Mouse (Mus musculus) liver, embryonic 11.5 days (tissue): ENCODE results near the gene Smim24. TPM values are rescaled to one million over a fixed set of nuclear protein-coding genes. Genes with fewer than 3 reads are reported as not detected.

Source experiments
- ATAC-seq: fragments of 200-750 bp; cut with Nextera tagmentation; replicated peaks from 2 replicates; pipeline ENCODE4 v1.8.0; 2017; ENCODE audit warnings: moderate number of reproducible peaks, mild to moderate bottlenecking, moderate TSS enrichment, moderate library complexity; ENCODE audit not compliant: low FRiP score
- DNase-seq: peaks from one replicate; pipeline ENCODE4 v3.0.0-alpha.2; 2017; ENCODE audit warnings: low spot score
- H3K27ac ChIP-seq: fragments of 300-500 bp; sonication (generic); 2 replicates; pipeline ENCODE4 v1.5.1; 2014; ENCODE audit warnings: mild to moderate bottlenecking, low read depth, low read length, control low read depth
- H3K27me3 ChIP-seq: fragments of 300-500 bp; sonication (generic); replicated peaks from 2 replicates; pipeline ENCODE4 v1.6.1; 2014; ENCODE audit warnings: low read length, mixed read lengths; ENCODE audit not compliant: control insufficient read depth, insufficient read depth
- H3K36me3 ChIP-seq: fragments of 300-500 bp; sonication (generic); 2 replicates; pipeline ENCODE4 v1.6.1; 2014; ENCODE audit warnings: mild to moderate bottlenecking, low read length, moderate library complexity, mixed read lengths; ENCODE audit not compliant: control insufficient read depth, insufficient read depth
- H3K4me1 ChIP-seq: fragments of 300-500 bp; sonication (generic); replicated peaks from 2 replicates; pipeline ENCODE4 v1.6.1; 2014; ENCODE audit warnings: low read length, mixed read lengths; ENCODE audit not compliant: control insufficient read depth, insufficient read depth
- H3K4me2 ChIP-seq: fragments of 300-500 bp; sonication (generic); 2 replicates; pipeline ENCODE4 v1.6.1; 2014; ENCODE audit warnings: mild to moderate bottlenecking, control low read depth, moderate library complexity
- H3K4me3 ChIP-seq: fragments of 300-500 bp; sonication (generic); 2 replicates; pipeline ENCODE4 v1.5.1; 2014; ENCODE audit warnings: low read depth, low read length, control low read depth
- H3K9ac ChIP-seq: fragments of 300-500 bp; sonication (generic); 2 replicates; pipeline ENCODE4 v1.6.1; 2014; ENCODE audit warnings: low read depth, low read length, control low read depth
- H3K9me3 ChIP-seq: fragments of 300-500 bp; sonication (generic); 2 replicates; pipeline ENCODE4 v1.6.1; 2016; ENCODE audit warnings: low read length, inconsistent platforms, mixed read lengths; ENCODE audit not compliant: control insufficient read depth
- WGBS: fragments of 180-500 bp; shearing (Covaris S2); extraction: QIAGEN DNeasy Blood & Tissue Kit; methylation state at CpG from one replicate; pipeline ENCODE4 v1.1.7; 2014; 5-methylcytosine and 5-hydroxymethylcytosine counted together
- polyA plus RNA-seq: library from polyadenylated mRNA; unstranded; fragments of >200 nt; fragmentation: Nextera tagmentation; extraction: Ambion mirVana; gene quantifications from 2 replicates; pipeline ENCODE4 v1.2.1, GENCODE M21; 2014

Gene Smim24
- polyA plus RNA-seq, 1 experiment from 2014 or later, result 4.5 TPM

DNA sequence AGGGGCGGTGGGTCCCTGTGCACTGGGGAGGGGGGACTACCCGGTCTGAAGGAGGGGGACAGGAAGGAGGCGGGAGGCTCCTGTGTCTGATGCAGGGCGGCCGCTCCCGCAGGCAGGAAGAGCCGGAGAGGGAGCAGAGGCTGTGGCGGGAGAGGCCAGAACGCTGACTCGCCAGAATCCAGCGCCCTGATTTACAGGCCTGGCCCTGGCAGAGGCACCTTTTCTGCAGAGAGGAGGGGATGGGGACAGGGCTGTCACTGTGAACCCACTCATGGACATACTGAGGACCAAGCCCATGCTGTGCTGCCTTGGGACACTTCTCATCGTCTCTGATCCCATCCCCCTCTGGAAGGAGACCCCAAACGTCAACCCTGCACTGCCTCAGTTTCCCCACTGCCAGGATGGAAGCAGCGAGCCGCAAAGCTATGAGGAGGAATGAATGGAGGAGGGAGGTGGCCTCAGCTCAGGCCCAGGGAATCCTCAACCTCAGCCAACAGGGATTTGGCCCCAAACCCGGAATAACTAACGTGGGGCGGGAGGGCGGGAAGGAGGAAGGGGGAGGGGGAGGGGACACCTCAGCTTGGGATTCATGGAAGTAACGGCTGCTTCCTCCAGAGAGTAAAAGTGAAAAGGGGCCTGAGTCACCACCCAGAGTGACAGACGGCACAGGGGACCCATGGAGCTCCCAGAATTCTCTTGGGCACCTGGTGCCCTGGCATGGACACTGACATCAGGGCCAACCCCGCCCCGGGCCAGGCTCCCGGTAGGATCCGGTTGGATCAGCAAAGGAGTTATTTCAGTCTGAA is 31.6 kb downstream of the Smim24 start:
- H3K4me2 ChIP-seq, result peak overlapping the region; percentile 21
- H3K27me3 ChIP-seq, result peaks cover 59% of the 10 kb centered on the region
- H3K9ac ChIP-seq, result no peak overlapping the region
- no peak overlapping the region for H3K4me3 ChIP-seq
- DNase-seq (peak; percentile 36), ATAC-seq (0 out of 2 replicates have a peak, but pooled peaks have one; percentile 7)
- no peak overlapping the region for H3K27ac ChIP-seq
- WGBS, result 9% methylated on average over 25 of the region's 25 CpGs
- no peaks in the 10 kb centered on the region for H3K36me3 ChIP-seq
- peaks cover 14% of the 10 kb centered on the region for H3K4me1 ChIP-seq
- no peaks in the 10 kb centered on the region for H3K9me3 ChIP-seq

DNA sequence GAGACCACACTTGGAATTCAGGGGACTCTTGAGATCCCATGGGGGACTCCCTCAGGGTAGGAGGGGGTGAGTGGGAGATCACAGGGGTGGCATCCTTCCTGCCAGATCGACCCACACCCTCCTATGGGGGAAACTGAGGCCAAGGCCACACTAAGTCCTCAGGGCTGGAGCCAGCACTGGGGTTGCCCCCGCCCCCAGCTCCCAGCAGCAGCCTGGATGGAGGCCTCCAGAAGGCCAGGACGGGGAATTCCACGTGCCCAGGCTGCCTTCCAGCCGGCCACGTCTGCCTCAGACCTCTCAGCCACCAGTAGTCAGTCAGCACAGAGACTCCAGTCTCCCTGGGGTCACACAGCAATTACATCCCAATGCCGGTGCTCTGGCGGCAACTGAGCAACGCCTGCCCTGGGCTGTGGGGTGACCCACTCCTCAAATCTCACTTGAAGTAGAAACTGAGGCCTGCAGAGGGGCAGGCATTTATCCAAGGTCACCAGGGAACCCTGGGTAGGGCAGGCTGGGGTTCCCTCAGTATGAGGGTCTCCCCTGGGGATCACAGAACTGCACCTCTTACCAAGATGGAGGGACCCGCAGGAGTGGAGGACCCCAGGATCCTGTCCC is 32.5 kb downstream of the Smim24 start:
- H3K36me3 ChIP-seq, result no peaks in the 10 kb centered on the region
- H3K9ac ChIP-seq, result no peak overlapping the region
- H3K4me3 ChIP-seq, result no peak overlapping the region
- H3K9me3 ChIP-seq, result no peaks in the 10 kb centered on the region
- ATAC-seq (no peak), DNase-seq (peak; percentile 33)
- 41% methylated on average over 10 of the region's 10 CpGs for WGBS
- peaks cover 14% of the 10 kb centered on the region for H3K4me1 ChIP-seq
- H3K27ac ChIP-seq, result no peak overlapping the region
- H3K27me3 ChIP-seq, result peaks cover 59% of the 10 kb centered on the region
- H3K4me2 ChIP-seq, result peak overlapping the region; percentile 54

DNA sequence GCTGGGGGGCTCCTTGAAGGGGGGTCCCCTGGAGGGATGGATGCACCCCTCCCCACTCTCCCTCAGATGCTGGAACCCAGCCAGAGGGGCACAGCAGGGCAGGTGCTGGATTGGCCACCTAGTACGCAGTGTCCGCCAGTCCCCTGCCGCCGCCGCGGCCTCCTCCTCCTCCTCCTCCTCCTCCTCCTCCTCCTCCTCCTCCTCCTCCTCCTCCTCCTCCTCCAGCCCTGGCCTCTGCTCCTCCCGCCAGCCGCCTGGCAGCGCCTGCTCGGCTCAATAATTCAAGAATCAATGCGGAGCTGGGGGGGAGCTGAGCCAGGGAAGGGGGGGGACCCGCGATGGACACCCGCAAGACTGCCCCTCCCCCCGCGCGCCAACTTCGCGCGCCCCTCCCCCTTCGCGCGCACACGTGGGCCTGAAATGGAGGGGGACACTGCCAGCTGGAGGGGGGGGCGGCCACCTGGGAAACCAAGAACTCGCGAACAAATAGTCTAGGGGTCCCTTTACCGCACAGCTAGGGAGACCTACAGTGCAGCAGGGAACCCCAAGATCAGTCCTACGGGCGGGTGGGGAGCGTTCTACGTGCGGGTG is 33.3 kb downstream of the Smim24 start:
- Histone ChIP-seq H3K27me3 (peaks cover 62% of the 10 kb centered on the region), H3K4me2 (peak overlapping the region; percentile 54), H3K4me3 (peak overlapping the region; percentile 45), H3K9me3 (no peaks in the 10 kb centered on the region), H3K27ac (no peak overlapping the region), H3K36me3 (no peaks in the 10 kb centered on the region), H3K9ac (peak overlapping the region; percentile 18; the same call in 1 of the 2 replicates), H3K4me1 (peaks cover 18% of the 10 kb centered on the region)
- no peak for ATAC-seq
- peak; percentile 34 for DNase-seq
- 3% methylated on average over 29 of the region's 33 CpGs for WGBS

DNA sequence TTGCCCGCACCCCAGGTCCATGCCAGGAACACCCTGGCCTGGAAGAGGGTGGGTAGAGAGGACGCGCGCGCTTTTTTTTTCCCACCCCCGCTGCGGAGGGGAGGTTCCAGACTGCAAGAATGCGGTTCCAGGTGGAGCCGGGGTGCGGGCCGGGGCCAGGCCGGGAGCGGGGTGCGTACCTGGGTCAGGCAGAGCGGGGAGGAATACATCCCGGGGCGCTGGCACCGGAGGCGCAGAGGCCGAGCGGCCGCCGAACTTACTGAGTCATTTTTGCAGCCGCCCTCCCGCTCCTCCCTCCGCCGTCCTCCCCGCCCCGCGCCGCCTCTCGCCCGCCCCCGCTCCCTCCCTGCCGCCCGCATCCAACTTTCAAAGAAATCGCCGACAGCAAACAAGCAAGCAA is 34.0 kb downstream of the Smim24 start:
- Histone ChIP-seq H3K4me3 (peak overlapping the region; percentile 45), H3K9me3 (no peaks in the 10 kb centered on the region), H3K27me3 (peaks cover 68% of the 10 kb centered on the region), H3K9ac (peak overlapping the region; percentile 18), H3K36me3 (no peaks in the 10 kb centered on the region), H3K4me2 (peak overlapping the region; percentile 54), H3K27ac (no peak overlapping the region), H3K4me1 (peaks cover 18% of the 10 kb centered on the region)
- ATAC-seq (no peak), DNase-seq (peak; percentile 55)
- 1% methylated on average over 38 of the region's 38 CpGs for WGBS

DNA sequence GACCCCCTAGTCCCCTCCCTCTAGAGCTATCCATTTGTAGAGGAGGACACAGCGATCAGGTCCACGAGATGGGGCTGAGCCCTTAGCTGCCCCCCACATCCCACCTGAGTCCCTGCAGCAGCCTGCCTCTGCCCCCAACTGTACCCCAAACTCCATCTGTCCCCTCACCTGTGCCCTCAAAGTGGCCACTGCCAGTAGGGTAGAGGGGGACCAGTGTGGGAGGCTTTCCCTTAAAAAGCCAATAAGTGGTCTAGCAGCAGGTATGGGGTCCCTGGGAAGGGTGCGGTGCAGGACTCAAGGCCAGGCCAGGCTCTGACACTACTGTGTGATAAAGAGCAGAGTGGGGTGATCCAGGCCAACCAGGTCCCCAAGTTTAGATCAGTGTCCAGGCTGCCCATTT is 34.5 kb downstream of the Smim24 start:
- peak overlapping the region; percentile 18; the same call in 1 of the 2 replicates for H3K9ac ChIP-seq
- H3K4me3 ChIP-seq, result peak overlapping the region; percentile 45
- peaks cover 66% of the 10 kb centered on the region for H3K27me3 ChIP-seq
- no peak overlapping the region for H3K27ac ChIP-seq
- peaks cover 18% of the 10 kb centered on the region for H3K4me1 ChIP-seq
- H3K4me2 ChIP-seq, result peak overlapping the region; percentile 54
- WGBS, result 31% methylated on average over 3 of the region's 3 CpGs
- ATAC-seq (no peak), DNase-seq (peak; percentile 35)
- no peaks in the 10 kb centered on the region for H3K36me3 ChIP-seq
- no peaks in the 10 kb centered on the region for H3K9me3 ChIP-seq

DNA sequence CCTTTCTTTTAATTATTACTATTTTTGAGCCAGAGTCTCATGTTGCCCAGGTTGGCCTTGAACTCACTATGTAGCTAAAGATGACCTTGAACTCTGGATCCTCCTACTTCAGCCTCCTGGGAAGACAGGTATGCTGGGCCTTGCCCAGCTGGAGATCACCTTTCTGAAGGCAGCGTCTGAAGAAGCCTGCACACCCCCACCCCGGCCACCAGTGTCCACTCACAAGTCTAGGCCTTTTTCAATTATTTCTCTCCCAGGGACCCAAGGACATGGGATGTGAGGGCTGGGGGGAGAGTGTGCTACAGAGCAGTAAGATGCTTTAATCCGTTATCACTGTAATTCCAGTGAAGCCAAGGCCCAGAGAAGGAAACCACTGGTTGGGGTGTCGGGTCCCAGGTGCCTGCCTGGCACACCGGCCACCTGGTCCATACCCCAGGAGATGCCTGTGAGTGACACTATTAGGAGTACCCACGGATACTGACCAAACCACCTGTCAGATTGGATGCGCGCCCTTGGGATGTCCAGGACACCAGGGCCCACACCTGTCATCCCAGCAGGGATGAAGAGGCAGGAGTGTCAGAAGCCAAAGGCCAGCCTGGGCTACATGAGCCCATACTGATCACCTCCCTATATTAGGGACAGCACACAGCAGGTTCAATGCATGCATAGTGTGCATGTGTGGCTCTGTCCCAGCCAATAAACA is 35.1 kb downstream of the Smim24 start:
- Histone ChIP-seq H3K4me1 (peaks cover 20% of the 10 kb centered on the region), H3K36me3 (no peaks in the 10 kb centered on the region), H3K27me3 (peaks cover 67% of the 10 kb centered on the region), H3K9me3 (no peaks in the 10 kb centered on the region), H3K9ac (no peak overlapping the region), H3K27ac (no peak overlapping the region), H3K4me2 (no peak overlapping the region), H3K4me3 (no peak overlapping the region)
- WGBS, result 76% methylated on average over 8 of the region's 8 CpGs
- ATAC-seq (no peak), DNase-seq (peak; percentile 32)

DNA sequence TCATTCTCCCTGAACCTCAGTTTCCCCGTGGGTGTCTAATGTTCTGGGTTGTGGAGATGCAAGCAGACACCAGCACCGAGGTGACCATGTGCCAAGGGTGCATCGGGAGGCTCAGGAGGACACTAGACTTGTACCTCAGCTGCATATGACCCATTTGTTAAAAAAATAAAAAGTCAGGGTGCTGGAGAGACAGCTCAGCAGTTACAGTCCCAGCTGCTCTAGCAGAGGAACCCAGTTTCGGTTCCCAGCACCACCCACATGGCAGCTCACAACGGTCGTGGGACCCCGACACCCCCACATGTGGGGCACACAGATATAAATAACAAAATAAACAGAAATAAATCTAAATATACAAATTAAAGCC is 35.6 kb downstream of the Smim24 start:
- Histone ChIP-seq H3K4me2 (no peak overlapping the region), H3K9ac (no peak overlapping the region), H3K9me3 (no peaks in the 10 kb centered on the region), H3K27me3 (peaks cover 67% of the 10 kb centered on the region), H3K4me1 (peaks cover 25% of the 10 kb centered on the region), H3K4me3 (no peak overlapping the region), H3K36me3 (no peaks in the 10 kb centered on the region), H3K27ac (no peak overlapping the region)
- DNase-seq (no peak), ATAC-seq (no peak)
- 79% methylated on average over 7 of the region's 7 CpGs for whole genome bisulfite sequencing

DNA sequence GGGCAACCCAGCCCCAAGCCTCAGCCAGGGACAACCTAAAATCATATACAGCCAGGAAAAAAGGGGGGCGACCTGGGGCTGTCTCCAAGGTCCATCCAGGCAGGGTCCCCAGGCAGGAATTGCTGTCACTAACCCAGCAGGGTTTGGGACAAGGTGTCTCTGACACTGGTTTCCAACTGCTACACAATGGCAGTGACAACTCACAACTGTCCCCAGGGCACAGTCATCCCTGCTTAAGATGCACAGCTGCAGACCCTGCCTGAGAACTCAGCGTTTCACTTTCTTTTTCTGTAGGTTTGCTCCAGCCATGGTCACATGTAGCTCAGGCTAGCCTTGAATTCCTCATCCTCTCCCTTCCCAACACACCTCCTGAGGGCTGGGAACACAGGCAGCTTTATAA is 36.2 kb downstream of the Smim24 start:
- ATAC-seq, result no peak; the same call in 1 of the 2 replicates
- Histone ChIP-seq H3K9me3 (no peaks in the 10 kb centered on the region), H3K27ac (no peak overlapping the region), H3K9ac (no peak overlapping the region), H3K4me2 (peak overlapping the region; percentile 92), H3K36me3 (no peaks in the 10 kb centered on the region), H3K4me1 (peaks cover 27% of the 10 kb centered on the region), H3K4me3 (peak overlapping the region; percentile 80; the same call in 1 of the 2 replicates), H3K27me3 (peaks cover 61% of the 10 kb centered on the region)
- 19% methylated on average over 2 of the region's 2 CpGs for WGBS
- no peak for DNase-seq
